Mouse (Mus musculus) frontal cortex, postnatal 25 days (tissue): ENCODE results near the gene Clvs2.

Experiments used
- DNase-seq, 2 experiments: peaks; one replicate each; pipeline ENCODE4 v3.0.0; 2022; ENCODE audit warnings: low spot score in 2 of 2

Clvs2 gene

GRCm38 (mm10) chr10:33624131-33624879 lies at the start of gene Clvs2:
Gene Clvs2 (minus strand): TSS chr10:33624769.
- DNase-seq, result peak; percentile 70 to 84

- peak; percentile 73 to 75 for DNase-seq
These were observed 28.6 kb upstream of the Clvs2 start for GRCm38 (mm10) chr10:33653142-33653541.

GRCm38 (mm10) chr10:33623577-33623991 lies 985 bp downstream of the Clvs2 start:
- peak; percentile 14 to 36 for DNase-seq

- peak; percentile 31 to 35 for DNase-seq
These were observed 1.9 kb downstream of the Clvs2 start for GRCm38 (mm10) chr10:33622700-33623099.

GRCm38 (mm10) chr10:33616207-33616606 lies 8.4 kb downstream of the Clvs2 start:
- no peak for DNase-seq

- no peak for DNase-seq
These were observed 11.4 kb downstream of the Clvs2 start for GRCm38 (mm10) chr10:33613197-33613596.

- DNase-seq, result no peak
These were observed 31.8 kb downstream of the Clvs2 start for GRCm38 (mm10) chr10:33592732-33593131.

GRCm38 (mm10) chr10:33588800-33589199 lies 35.8 kb downstream of the Clvs2 start:
- DNase-seq, result no peak

- no peak for DNase-seq
These were observed 37.5 kb downstream of the Clvs2 start for GRCm38 (mm10) chr10:33587118-33587517.

- DNase-seq, result no peak
These were observed 66.5 kb downstream of the Clvs2 start for GRCm38 (mm10) chr10:33558081-33558480.

GRCm38 (mm10) chr10:33540331-33540730 lies 84.2 kb downstream of the Clvs2 start:
- peak; percentile 77 to 81 for DNase-seq
